Mouse (Mus musculus): ENCODE results near the gene Mvp. TPM values are rescaled to one million over a fixed set of nuclear protein-coding genes. Genes with fewer than 3 reads are reported as not detected.

Gene Mvp
- polyA plus RNA-seq, 1 experiment from 2014 or later = 2.4 TPM

DNA sequence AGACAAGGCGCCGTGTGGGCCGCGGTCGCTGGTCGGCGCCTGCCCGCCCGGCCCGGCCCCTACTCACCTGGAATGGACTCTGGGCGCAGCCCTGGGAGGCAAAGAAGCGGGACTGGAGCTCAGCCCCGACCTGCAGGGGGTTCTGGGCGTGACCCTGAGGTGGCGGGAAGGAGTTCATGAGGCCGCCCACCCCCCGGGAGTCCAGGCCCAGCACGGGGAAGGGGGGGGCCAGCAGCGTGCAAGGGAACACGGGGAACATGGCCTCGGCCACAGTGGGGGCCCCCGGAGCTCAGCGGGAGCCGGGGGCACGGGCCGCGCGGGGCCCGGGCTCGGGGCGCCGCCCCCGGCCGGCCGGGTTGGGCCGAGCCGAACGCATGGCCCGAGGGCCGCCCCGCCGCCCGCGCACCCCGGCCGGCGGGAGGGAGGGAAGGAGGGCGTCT, 11.8 kb upstream of the Mvp start:
- H3K27ac ChIP-seq (ENCODE audit: low read depth, low read length) = peak overlapping the region; percentile 100
- H3K36me3 ChIP-seq (ENCODE audit: control insufficient read depth, insufficient read depth, low read length) = peaks cover 22% of the 10 kb centered on the region
- peak; percentile 13 for ATAC-seq (ENCODE audit: low read depth)
- peaks cover 42% of the 10 kb centered on the region for H3K4me1 ChIP-seq (ENCODE audit: control insufficient read depth, insufficient read depth, low read length)
- H3K9ac ChIP-seq (replicated peaks; ENCODE audit: low read depth, low read length) = peak overlapping the region; percentile 100
- WGBS = under 1% methylated on average over 15 of the region's 48 CpGs
- H3K9me3 ChIP-seq (ENCODE audit: control insufficient read depth, low read length) = no peaks in the 10 kb centered on the region
- peak overlapping the region; percentile 98 for H3K4me2 ChIP-seq (ENCODE audit: low read depth, low read length)
- peak overlapping the region; percentile 95 for H3K4me3 ChIP-seq (ENCODE audit: low read depth, low read length)
- no peaks in the 10 kb centered on the region for H3K27me3 ChIP-seq (ENCODE audit: control insufficient read depth, insufficient read depth, low read length)

DNA sequence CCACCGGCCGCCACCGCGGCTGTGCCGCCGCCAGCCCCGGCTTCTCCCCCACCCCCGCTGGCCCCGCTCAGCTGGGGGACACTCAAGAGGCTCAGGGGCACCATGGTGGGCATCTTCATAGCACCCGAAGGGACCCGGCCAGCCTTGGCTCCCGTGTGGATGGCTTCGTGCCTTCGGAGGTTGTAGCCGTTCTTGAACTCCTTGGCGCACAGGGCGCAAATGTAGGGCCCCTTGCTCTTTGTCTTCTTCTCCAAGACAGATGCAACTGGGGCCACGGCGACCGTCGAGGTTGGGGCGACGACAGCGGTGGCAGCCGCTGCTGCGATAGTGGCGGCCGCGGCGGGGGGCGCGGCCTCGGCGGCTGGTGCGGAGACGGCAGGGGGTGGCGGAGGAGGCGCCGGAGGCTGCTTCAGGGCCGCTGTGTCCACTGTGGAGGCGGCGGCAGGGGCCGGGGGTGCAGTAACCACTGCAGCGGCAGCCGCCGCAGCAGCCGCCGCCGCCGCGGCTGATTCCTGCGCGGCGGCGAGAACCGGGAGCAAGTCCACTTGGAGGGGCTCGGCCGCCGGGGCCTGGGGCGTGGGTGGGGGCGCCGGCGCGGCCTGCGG, 11.2 kb upstream of the Mvp start:
- WGBS = 1% methylated on average over 55 of the region's 65 CpGs
- Histone ChIP-seq H3K9ac (replicated peaks; ENCODE audit: low read depth, low read length) (peak overlapping the region; percentile 100), H3K27me3 (ENCODE audit: control insufficient read depth, insufficient read depth, low read length) (no peaks in the 10 kb centered on the region), H3K9me3 (ENCODE audit: control insufficient read depth, low read length) (no peaks in the 10 kb centered on the region), H3K4me2 (ENCODE audit: low read depth, low read length) (peak overlapping the region; percentile 98), H3K27ac (ENCODE audit: low read depth, low read length) (peak overlapping the region; percentile 100), H3K4me3 (ENCODE audit: low read depth, low read length) (peak overlapping the region; percentile 95), H3K36me3 (ENCODE audit: control insufficient read depth, insufficient read depth, low read length) (peaks cover 22% of the 10 kb centered on the region), H3K4me1 (ENCODE audit: control insufficient read depth, insufficient read depth, low read length) (peaks cover 46% of the 10 kb centered on the region)
- ATAC-seq (ENCODE audit: low read depth) = peak; percentile 0; the same call in 1 of the 2 replicates

DNA sequence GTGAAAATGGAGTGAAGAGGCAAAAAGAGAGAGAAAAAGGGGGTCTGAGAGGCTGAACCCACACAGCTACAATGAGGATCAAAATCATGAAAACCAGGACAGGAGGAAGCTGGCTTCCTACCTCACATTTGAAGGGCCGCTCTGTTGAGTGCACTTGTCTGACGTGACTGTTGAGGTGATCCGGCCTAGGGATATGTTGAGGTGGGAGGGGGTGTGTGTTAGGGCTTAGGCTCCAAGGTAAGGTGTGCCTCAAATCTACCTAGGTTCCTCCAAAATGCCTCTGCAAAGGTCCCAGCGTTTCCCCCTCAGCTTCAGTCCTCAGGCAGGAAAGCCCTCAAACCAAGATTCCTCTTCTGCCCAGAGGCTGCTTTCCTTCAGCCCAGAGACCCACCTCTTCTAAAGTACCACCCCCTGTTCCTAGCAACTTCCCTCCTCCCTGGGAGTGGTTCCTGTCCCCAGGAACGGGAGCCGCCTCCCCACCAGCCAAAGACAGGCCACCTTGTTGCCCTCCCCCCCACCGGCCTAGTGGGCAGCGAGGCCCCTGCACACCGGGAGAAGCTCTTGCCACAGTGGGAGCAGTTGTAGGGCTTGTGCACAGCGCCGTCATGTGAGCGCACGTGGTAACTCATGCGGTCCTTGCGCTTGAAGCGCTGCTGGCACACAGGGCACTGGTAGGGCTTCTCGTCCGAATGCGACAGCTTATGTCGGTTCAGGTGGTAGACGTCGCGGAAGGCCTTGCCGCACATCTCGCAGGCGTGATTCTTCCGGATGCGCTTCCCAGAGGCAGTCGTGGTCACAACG, 10.5 kb upstream of the Mvp start:
- Histone ChIP-seq H3K9ac (replicated peaks; ENCODE audit: low read depth, low read length) (peak overlapping the region; percentile 100), H3K9me3 (ENCODE audit: control insufficient read depth, low read length) (no peaks in the 10 kb centered on the region), H3K27me3 (ENCODE audit: control insufficient read depth, insufficient read depth, low read length) (no peaks in the 10 kb centered on the region), H3K36me3 (ENCODE audit: control insufficient read depth, insufficient read depth, low read length) (peaks cover 22% of the 10 kb centered on the region), H3K4me2 (ENCODE audit: low read depth, low read length) (peak overlapping the region; percentile 98), H3K4me3 (ENCODE audit: low read depth, low read length) (peak overlapping the region; percentile 95), H3K27ac (ENCODE audit: low read depth, low read length) (peak overlapping the region; percentile 100), H3K4me1 (ENCODE audit: control insufficient read depth, insufficient read depth, low read length) (peaks cover 53% of the 10 kb centered on the region)
- WGBS = under 1% methylated on average over 30 of the region's 30 CpGs
- peak; percentile 44 for ATAC-seq (ENCODE audit: low read depth)

DNA sequence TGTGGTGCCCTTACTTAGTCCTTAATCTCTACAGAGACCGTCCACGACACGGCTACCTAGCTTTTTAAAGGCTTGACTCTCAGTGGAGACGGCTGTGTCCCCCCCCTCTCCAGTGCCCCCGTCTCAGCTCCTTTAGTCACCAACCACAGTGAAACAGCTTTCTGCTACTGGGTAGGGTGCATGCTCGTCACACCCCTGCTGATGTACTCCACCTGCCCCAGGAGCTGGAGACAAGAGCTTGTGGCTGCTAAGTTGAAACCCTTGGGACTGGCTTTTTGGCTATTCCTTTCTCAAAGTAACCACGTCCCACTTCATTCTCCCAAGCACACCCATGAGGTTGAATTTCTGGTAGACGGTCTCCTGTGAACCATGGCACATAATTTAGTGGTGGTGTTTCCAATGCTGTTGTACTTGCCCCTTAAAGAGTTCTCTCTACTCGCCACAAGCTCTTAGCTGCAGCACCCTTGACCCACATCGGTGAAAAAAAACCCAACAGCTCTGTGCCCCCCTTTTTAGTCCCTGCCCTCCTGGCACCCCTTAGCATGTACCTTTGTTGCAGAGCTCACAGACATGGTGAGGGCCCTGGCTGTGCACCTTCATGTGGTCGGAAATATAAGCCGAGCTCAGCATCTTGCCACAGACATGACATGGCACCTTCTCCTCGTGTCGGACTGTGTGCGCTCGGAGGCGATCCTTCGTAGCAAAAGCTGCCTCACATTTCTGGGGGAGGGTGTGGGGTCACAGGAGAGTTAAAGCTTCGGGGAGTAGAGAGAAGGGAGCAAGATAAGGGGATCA, 9.7 kb upstream of the Mvp start:
- peaks cover 22% of the 10 kb centered on the region for H3K36me3 ChIP-seq (ENCODE audit: control insufficient read depth, insufficient read depth, low read length)
- ATAC-seq (ENCODE audit: low read depth) = no peak
- H3K27me3 ChIP-seq (ENCODE audit: control insufficient read depth, insufficient read depth, low read length) = no peaks in the 10 kb centered on the region
- H3K4me1 ChIP-seq (ENCODE audit: control insufficient read depth, insufficient read depth, low read length) = peaks cover 61% of the 10 kb centered on the region
- peak overlapping the region; percentile 95 for H3K4me3 ChIP-seq (ENCODE audit: low read depth, low read length)
- no peaks in the 10 kb centered on the region for H3K9me3 ChIP-seq (ENCODE audit: control insufficient read depth, low read length)
- WGBS = 28% methylated on average over 19 of the region's 19 CpGs
- H3K27ac ChIP-seq (ENCODE audit: low read depth, low read length) = peak overlapping the region; percentile 100; the same call in 1 of the 2 replicates
- peak overlapping the region; percentile 98 for H3K4me2 ChIP-seq (ENCODE audit: low read depth, low read length)
- peak overlapping the region; percentile 100 for H3K9ac ChIP-seq (replicated peaks; ENCODE audit: low read depth, low read length)

DNA sequence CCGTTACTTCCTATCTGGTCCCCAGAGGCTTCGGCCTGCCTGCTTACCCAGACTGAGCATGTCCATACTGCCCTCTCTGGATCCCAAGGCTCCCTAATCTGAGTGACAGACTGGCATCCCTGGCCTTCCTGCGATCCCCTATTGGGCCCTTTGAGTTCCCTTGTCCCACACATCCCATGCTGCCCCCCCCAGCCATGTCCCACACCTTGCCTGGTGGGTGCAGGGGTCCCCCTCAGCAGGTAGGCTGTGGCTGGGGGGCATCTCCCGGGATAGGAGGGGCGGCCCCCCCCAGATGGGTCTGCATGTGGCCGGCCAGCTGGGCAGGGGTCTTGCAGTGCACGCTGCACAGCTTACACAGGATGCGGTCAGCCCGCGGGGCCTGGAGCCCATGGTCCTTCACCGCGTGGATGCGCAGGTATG, 8.9 kb upstream of the Mvp start:
- 83% methylated on average over 13 of the region's 13 CpGs for WGBS
- H3K27ac ChIP-seq (ENCODE audit: low read depth, low read length) = no peak overlapping the region

DNA sequence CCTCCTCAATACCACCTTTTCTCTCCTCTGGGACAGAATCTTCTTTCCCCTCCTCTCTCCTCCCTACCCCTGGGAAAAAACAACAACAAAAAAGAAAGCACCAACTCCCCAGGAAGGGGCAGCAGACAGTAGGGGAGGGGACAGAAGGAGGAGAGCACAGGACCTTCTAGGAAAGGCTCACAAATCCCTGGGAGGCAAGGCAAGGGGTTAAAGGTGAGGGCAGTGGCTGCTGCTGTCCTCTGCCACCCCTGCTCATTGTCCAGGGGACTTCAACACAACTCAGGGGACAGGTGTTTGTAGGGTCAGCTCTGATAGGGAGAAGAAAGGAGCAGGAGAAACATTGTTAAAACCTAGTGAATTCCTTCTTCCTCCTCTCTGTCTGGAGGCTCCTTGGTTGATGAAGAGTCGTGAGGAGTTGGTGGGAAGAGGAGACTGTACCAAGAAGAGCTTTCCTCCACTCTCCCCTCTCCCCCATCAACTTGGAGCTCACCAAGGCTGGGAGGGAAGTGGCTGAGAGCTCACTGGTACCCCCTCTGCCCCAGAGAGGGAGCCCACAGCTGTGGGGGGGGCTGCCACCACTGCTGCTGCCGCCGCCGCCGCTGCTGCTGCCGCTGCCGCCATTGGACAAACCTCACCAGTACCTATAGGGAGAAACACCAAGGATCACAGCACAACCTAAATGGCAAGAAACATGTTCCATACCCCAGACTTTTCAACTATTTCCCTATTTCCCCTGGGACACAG, 8.3 kb upstream of the Mvp start:
- H3K4me3 ChIP-seq (ENCODE audit: low read depth, low read length) = no peak overlapping the region
- peaks cover 59% of the 10 kb centered on the region for H3K4me1 ChIP-seq (ENCODE audit: control insufficient read depth, insufficient read depth, low read length)
- no peak overlapping the region for H3K27ac ChIP-seq (ENCODE audit: low read depth, low read length)
- H3K27me3 ChIP-seq (ENCODE audit: control insufficient read depth, insufficient read depth, low read length) = no peaks in the 10 kb centered on the region
- H3K36me3 ChIP-seq (ENCODE audit: control insufficient read depth, insufficient read depth, low read length) = peaks cover 22% of the 10 kb centered on the region
- H3K9me3 ChIP-seq (ENCODE audit: control insufficient read depth, low read length) = no peaks in the 10 kb centered on the region
- 76% methylated on average over 7 of the region's 7 CpGs for WGBS
- no peak for ATAC-seq (ENCODE audit: low read depth)
- no peak overlapping the region for H3K9ac ChIP-seq (replicated peaks; ENCODE audit: low read depth, low read length)
- peak overlapping the region; percentile 98 for H3K4me2 ChIP-seq (ENCODE audit: low read depth, low read length)

More for the DNA sequence above, 8.9 kb upstream of the Mvp start:
- H3K27me3 ChIP-seq (ENCODE audit: control insufficient read depth, insufficient read depth, low read length) = no peaks in the 10 kb centered on the region
- H3K36me3 ChIP-seq (ENCODE audit: control insufficient read depth, insufficient read depth, low read length) = peaks cover 22% of the 10 kb centered on the region
- H3K4me1 ChIP-seq (ENCODE audit: control insufficient read depth, insufficient read depth, low read length) = peaks cover 60% of the 10 kb centered on the region
- ATAC-seq (ENCODE audit: low read depth) = no peak
- H3K9ac ChIP-seq (replicated peaks; ENCODE audit: low read depth, low read length) = peak overlapping the region; percentile 100
- no peaks in the 10 kb centered on the region for H3K9me3 ChIP-seq (ENCODE audit: control insufficient read depth, low read length)
- peak overlapping the region; percentile 95; the same call in 1 of the 2 replicates for H3K4me3 ChIP-seq (ENCODE audit: low read depth, low read length)
- peak overlapping the region; percentile 98 for H3K4me2 ChIP-seq (ENCODE audit: low read depth, low read length)

DNA sequence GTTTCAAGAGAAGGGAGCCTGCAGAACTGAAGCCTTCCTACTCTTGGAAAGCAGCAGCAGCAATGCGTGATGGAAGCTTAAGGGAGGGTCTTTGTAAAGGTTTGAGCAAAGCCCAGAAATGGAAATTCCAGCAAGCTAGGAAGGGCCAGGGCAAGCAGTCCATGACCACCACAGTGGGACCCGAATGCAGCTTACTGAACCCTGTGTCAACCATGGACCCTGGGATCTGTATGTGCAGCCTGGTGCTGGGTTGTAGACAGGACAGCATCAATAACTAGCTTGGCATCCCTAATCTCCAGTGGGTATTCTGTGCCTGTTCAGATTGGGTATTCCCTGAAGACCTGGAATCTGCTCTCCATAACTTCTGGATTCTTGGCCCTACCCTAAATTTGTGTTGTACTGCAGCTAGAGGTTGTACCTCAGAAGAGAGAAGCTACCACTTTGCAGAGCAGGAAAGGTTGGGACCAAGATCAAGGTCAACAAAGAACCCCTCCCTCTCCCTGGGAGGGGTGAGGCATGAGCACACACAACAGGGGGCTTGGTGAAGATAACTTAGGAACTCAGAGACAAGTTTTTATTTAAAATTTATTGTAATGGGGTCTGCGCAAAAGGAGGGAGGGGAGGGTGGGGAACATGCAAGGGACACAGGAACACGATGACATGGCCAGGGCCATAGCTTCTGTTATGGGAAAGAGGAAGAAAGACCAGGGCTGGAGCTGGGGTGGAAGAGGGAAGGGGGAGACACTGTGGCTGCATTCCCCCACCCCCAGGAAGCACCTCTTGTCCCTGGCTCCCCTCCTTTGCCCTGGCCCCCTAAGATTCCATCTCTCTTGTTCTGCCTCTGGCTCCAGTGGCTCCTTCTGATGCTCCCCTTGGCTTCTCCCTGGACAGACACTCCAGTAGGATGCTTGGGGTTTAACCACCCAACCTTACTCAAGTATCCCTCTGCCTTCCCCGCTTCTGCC, 7.4 kb upstream of the Mvp start:
- no peaks in the 10 kb centered on the region for H3K9me3 ChIP-seq (ENCODE audit: control insufficient read depth, low read length)
- WGBS = 42% methylated on average over 5 of the region's 5 CpGs
- H3K9ac ChIP-seq (replicated peaks; ENCODE audit: low read depth, low read length) = peak overlapping the region; percentile 69
- no peak for ATAC-seq (ENCODE audit: low read depth)
- peak overlapping the region; percentile 72 for H3K4me2 ChIP-seq (ENCODE audit: low read depth, low read length)
- peaks cover 59% of the 10 kb centered on the region for H3K4me1 ChIP-seq (ENCODE audit: control insufficient read depth, insufficient read depth, low read length)
- H3K36me3 ChIP-seq (ENCODE audit: control insufficient read depth, insufficient read depth, low read length) = peaks cover 22% of the 10 kb centered on the region
- H3K27ac ChIP-seq (ENCODE audit: low read depth, low read length) = peak overlapping the region; percentile 68
- no peaks in the 10 kb centered on the region for H3K27me3 ChIP-seq (ENCODE audit: control insufficient read depth, insufficient read depth, low read length)
- peak overlapping the region; percentile 51 for H3K4me3 ChIP-seq (ENCODE audit: low read depth, low read length)

Data from neural tube, embryonic 14.5 days (tissue).